12 mouse cellular contexts compared by ENCODE assay signal in the genomic region with DNA sequence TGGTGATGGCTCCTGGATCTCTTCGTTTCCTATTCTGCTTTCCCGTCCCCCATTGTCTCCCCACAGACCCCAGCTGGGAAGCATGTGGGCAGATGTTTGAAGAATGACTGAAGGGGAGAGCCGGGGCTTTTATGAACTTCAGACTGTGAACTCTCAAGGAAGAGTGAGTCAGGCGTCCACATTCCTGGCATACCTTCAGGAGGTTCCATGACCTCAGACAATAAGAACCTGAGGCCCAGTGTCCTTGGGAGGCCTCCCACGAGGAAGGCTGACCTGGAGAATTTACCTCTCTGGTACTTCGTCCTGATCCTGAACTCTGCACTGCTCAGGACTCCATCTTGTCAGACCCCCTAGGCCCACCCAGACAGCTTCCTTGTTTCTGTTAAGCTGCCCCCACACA. TPM values are rescaled to one million over a fixed set of nuclear protein-coding genes. Genes with fewer than 3 reads are reported as not detected.
A peak's percentile ranks its signal among the peaks of the same experiment; 100 is the strongest.
DNase-seq lines count a peak whose midpoint lies in the region; ATAC-seq lines count a peak whose summit lies in the region.
"Had no signal": no experiment of that assay in that cellular context is flagged by ENCODE, and none has a peak within 500 bp of the region (broad histone marks: within the 10 kb centered on the region; RNA-seq: fewer than 3 reads in every experiment).

No protein-coding gene starts in this region.

- no peak for DNase-seq in forebrain, embryonic 10.5 days (ENCODE audit: extremely low spot score, low spot score)
- no peak for DNase-seq in forebrain, embryonic 14.5 days (ENCODE audit: low spot score)
- DNase-seq in ES-CJ7 (ENCODE audit: low read depth, low spot score): peak; percentile 76
- DNase-seq in kidney, postnatal 36 days: peak; percentile 72 to 83
- DNase-seq in spleen, postnatal 14 days (ENCODE audit: low spot score in 2 of 2): no peak
- no peak for DNase-seq in ovary, adult 18-20 months (ENCODE audit: low spot score)
- DNase-seq: right cerebral cortex, postnatal 14 days had no signal

- peaks cover 24% of the 10 kb centered on the region for H3K4me1 ChIP-seq in forebrain, embryonic 10.5 days
- H3K4me1 ChIP-seq in forebrain, embryonic 14.5 days (ENCODE audit: control insufficient read depth, insufficient read depth, low read length): peaks cover 7% of the 10 kb centered on the region
- peaks cover 15% of the 10 kb centered on the region for H3K4me1 ChIP-seq in intestine, embryonic 16.5 days (ENCODE audit: control insufficient read depth, insufficient read depth, low read length)
- H3K4me1 ChIP-seq: midbrain, embryonic 13.5 days had no signal

- WGBS in forebrain, embryonic 10.5 days: 17% methylated on average over 6 of the region's 6 CpGs
- WGBS in forebrain, embryonic 14.5 days: 25% methylated on average over 6 of the region's 6 CpGs
- WGBS in intestine, embryonic 16.5 days: 25% methylated on average over 6 of the region's 6 CpGs

- no peaks in the 10 kb centered on the region for H3K27me3 ChIP-seq in forebrain, embryonic 10.5 days (ENCODE audit: poor library complexity, severe bottlenecking)
- no peaks in the 10 kb centered on the region for H3K27me3 ChIP-seq in forebrain, embryonic 14.5 days (replicated peaks; ENCODE audit: control insufficient read depth, insufficient read depth, low read length)
- H3K27me3 ChIP-seq in intestine, embryonic 16.5 days (replicated peaks; ENCODE audit: control insufficient read depth, insufficient read depth, low read length): no peaks in the 10 kb centered on the region
- H3K27me3 ChIP-seq: liver, embryonic 15.5 days; midbrain, embryonic 13.5 days had no signal

- no peak overlapping the region for H3K9ac ChIP-seq in forebrain, embryonic 14.5 days (ENCODE audit: low read length)
- H3K9ac ChIP-seq in intestine, embryonic 16.5 days (ENCODE audit: low read depth, low read length): no peak overlapping the region
- H3K9ac ChIP-seq: hindbrain, embryonic 13.5 days; liver, embryonic 15.5 days; midbrain, embryonic 13.5 days had no signal

- ATAC-seq in forebrain, embryonic 14.5 days: no peak
- peak; percentile 37 for ATAC-seq in intestine, embryonic 16.5 days
- no peak for ATAC-seq in erythroid progenitor cell, adult 5-6 weeks (replicated peaks; ENCODE audit: low FRiP score, poor library complexity, severe bottlenecking)
- ATAC-seq: midbrain, embryonic 13.5 days had no signal

- no peak overlapping the region for H3K4me2 ChIP-seq in forebrain, embryonic 14.5 days (ENCODE audit: low read length)
- no peak overlapping the region for H3K4me2 ChIP-seq in intestine, embryonic 16.5 days (ENCODE audit: low read depth, low read length)
- H3K4me2 ChIP-seq: hindbrain, embryonic 13.5 days; liver, embryonic 15.5 days; midbrain, embryonic 13.5 days had no signal

- no peak overlapping the region for H3K4me3 ChIP-seq in forebrain, embryonic 10.5 days
- no peak overlapping the region for H3K4me3 ChIP-seq in forebrain, embryonic 14.5 days (ENCODE audit: low read depth, low read length)
- no peak overlapping the region for H3K4me3 ChIP-seq in intestine, embryonic 16.5 days (ENCODE audit: low read length)
- H3K4me3 ChIP-seq: hindbrain, embryonic 13.5 days; liver, embryonic 15.5 days; midbrain, embryonic 13.5 days had no signal

- H3K9me3 ChIP-seq in forebrain, embryonic 10.5 days: no peaks in the 10 kb centered on the region
- H3K9me3 ChIP-seq in forebrain, embryonic 14.5 days (replicated peaks; ENCODE audit: control insufficient read depth, low read length): no peaks in the 10 kb centered on the region
- no peaks in the 10 kb centered on the region for H3K9me3 ChIP-seq in intestine, embryonic 16.5 days (ENCODE audit: control insufficient read depth, low read length)
- H3K9me3 ChIP-seq: hindbrain, embryonic 13.5 days; liver, embryonic 15.5 days; midbrain, embryonic 13.5 days had no signal

- H3K27ac ChIP-seq in forebrain, embryonic 10.5 days: peak overlapping the region; percentile 77
- no peak overlapping the region for H3K27ac ChIP-seq in forebrain, embryonic 14.5 days (ENCODE audit: low read depth, low read length)
- peak overlapping the region; percentile 87 for H3K27ac ChIP-seq in intestine, embryonic 16.5 days (ENCODE audit: low read length)
- H3K27ac ChIP-seq: hindbrain, embryonic 13.5 days; liver, embryonic 15.5 days; midbrain, embryonic 13.5 days had no signal

- no peaks in the 10 kb centered on the region for H3K36me3 ChIP-seq in forebrain, embryonic 10.5 days (replicated peaks)
- H3K36me3 ChIP-seq in forebrain, embryonic 14.5 days (ENCODE audit: control insufficient read depth, insufficient read depth, low read length): no peaks in the 10 kb centered on the region
- H3K36me3 ChIP-seq in intestine, embryonic 16.5 days (ENCODE audit: control insufficient read depth, insufficient read depth, low read length): no peaks in the 10 kb centered on the region
- H3K36me3 ChIP-seq: hindbrain, embryonic 13.5 days; liver, embryonic 15.5 days; midbrain, embryonic 13.5 days had no signal

RNA-seq across cellular contexts. Expression of a gene that starts 16.9 kb away (rescaled TPM):
- polyA plus RNA-seq in forebrain, embryonic 10.5 days (2016; fragmentation: Nextera tagmentation; extraction: Ambion mirVana): 49.9 and 64.8 TPM in 2 replicates
- 14.6 and 16.4 TPM in 2 replicates for polyA plus RNA-seq in forebrain, embryonic 14.5 days (2014; fragmentation: Nextera tagmentation; extraction: Ambion mirVana)
- polyA plus RNA-seq in intestine, embryonic 16.5 days (2015; fragmentation: Nextera tagmentation; extraction: Ambion mirVana): 50.3 and 55.5 TPM in 2 replicates
- total RNA-seq in erythroid progenitor cell, adult 5-6 weeks (2015; ENCODE audit: low replicate concordance): not detected in 2 replicates
- not detected in 2 replicates for total RNA-seq in erythroid progenitor cell, adult 5-6 weeks (2017; ENCODE audit: low replicate concordance)

RNA-seq across cellular contexts. Expression of a gene that starts 56.9 kb away (rescaled TPM):
- polyA plus RNA-seq in forebrain, embryonic 10.5 days (2016; fragmentation: Nextera tagmentation; extraction: Ambion mirVana): 49.9 and 56.8 TPM in 2 replicates
- 28.0 and 28.8 TPM in 2 replicates for polyA plus RNA-seq in forebrain, embryonic 14.5 days (2014; fragmentation: Nextera tagmentation; extraction: Ambion mirVana)
- 23.5 and 28.4 TPM in 2 replicates for polyA plus RNA-seq in intestine, embryonic 16.5 days (2015; fragmentation: Nextera tagmentation; extraction: Ambion mirVana)
- total RNA-seq in erythroid progenitor cell, adult 5-6 weeks (2015; ENCODE audit: low replicate concordance): 4.7 and 6.7 TPM in 2 replicates
- total RNA-seq in erythroid progenitor cell, adult 5-6 weeks (2017; ENCODE audit: low replicate concordance): 0.23 and 6.5 TPM in 2 replicates

Comparison
In these comparisons a context has a peak if more than half of its experiments do, and no peak if none do; other contexts are left out.
1. DNase-seq: peak in ES-CJ7 (single experiment) and kidney, postnatal 36 days (2 of 2); none in forebrain, embryonic 10.5 days (single experiment), forebrain, embryonic 14.5 days (single experiment), spleen, postnatal 14 days (0 of 2) and ovary, adult 18-20 months (single experiment).